Mouse (Mus musculus): ENCODE results near the gene Tmem95. TPM values are rescaled to one million over a fixed set of nuclear protein-coding genes. Genes with fewer than 3 reads are reported as not detected.

The Tmem95 gene
- total RNA-seq, 2 experiments from 2014 or later, result not detected

GRCm38 (mm10) chr11:69884240-69884639 is 6.4 kb upstream of the Tmem95 start:
- TF ChIP-seq CTCF (IDR thresholded peaks at IDR 0.05), result no peak
- DNase-seq (ENCODE audit: extremely low spot score in 1 of 2, low spot score in 2 of 2), result no peak
- Histone ChIP-seq H3K27ac (no peak overlapping the region), H3K4me3 (no peak overlapping the region)
- intact Hi-C loops (cut with DNase I), result no loop called here

GRCm38 (mm10) chr11:69883527-69884151 is 5.8 kb upstream of the Tmem95 start:
- no peak for DNase-seq (ENCODE audit: extremely low spot score in 1 of 2, low spot score in 2 of 2)
- Histone ChIP-seq H3K27ac (no peak overlapping the region), H3K4me3 (no peak overlapping the region)
- intact Hi-C loops (cut with DNase I), result no loop called here
- no peak for TF ChIP-seq CTCF (IDR thresholded peaks at IDR 0.05)

GRCm38 (mm10) chr11:69883066-69883465 is 5.2 kb upstream of the Tmem95 start:
- no peak overlapping the region for H3K4me3 ChIP-seq
- H3K27ac ChIP-seq, result no peak overlapping the region
- intact Hi-C loops (cut with DNase I), result no loop called here
- peak; percentile 51 for TF ChIP-seq CTCF (IDR thresholded peaks at IDR 0.05)
- no peak for DNase-seq (ENCODE audit: extremely low spot score in 1 of 2, low spot score in 2 of 2)

GRCm38 (mm10) chr11:69881787-69882670 is 4.2 kb upstream of the Tmem95 start:
- Histone ChIP-seq H3K4me3 (peak overlapping the region; percentile 53), H3K27ac (peak overlapping the region; percentile 78)
- intact Hi-C loops (cut with DNase I), result loop anchor here (2.0 kb wide), 1 partner anchor 19 kb away; the partner anchor contains the start of genes 2810408A11Rik and Neurl4
- no peak for TF ChIP-seq CTCF (IDR thresholded peaks at IDR 0.05)
- no peak for DNase-seq (ENCODE audit: extremely low spot score in 1 of 2, low spot score in 2 of 2)

GRCm38 (mm10) chr11:69880853-69881603 is 3.2 kb upstream of the Tmem95 start, which contains the start of gene Kctd11:
Gene Kctd11, minus strand, starts transcription at chr11:69881406.
- intact Hi-C loops (cut with DNase I), result loop anchor here (2.0 kb wide), 1 partner anchor 20 kb away; the partner anchor contains the start of genes 2810408A11Rik and Neurl4
- peak; percentile 33 for TF ChIP-seq CTCF (IDR thresholded peaks at IDR 0.05)
- Histone ChIP-seq H3K4me3 (peak within 1 kb of the TSS; percentile 53), H3K27ac (peak within 1 kb of the TSS; percentile 78)
- peak; percentile 72 to 73 for DNase-seq (ENCODE audit: extremely low spot score in 1 of 2, low spot score in 2 of 2)

GRCm38 (mm10) chr11:69880506-69880852 is 2.7 kb upstream of the Tmem95 start:
- Histone ChIP-seq H3K4me3 (peak overlapping the region; percentile 53), H3K27ac (peak overlapping the region; percentile 78)
- peak in 1 of 2 experiments; percentile 28 for DNase-seq (ENCODE audit: extremely low spot score in 1 of 2, low spot score in 2 of 2)
- peak; percentile 72 for TF ChIP-seq CTCF (IDR thresholded peaks at IDR 0.05)
- intact Hi-C loops (cut with DNase I), result loop anchor here (2.0 kb wide), 1 partner anchor 20 kb away; the partner anchor contains the start of genes 2810408A11Rik and Neurl4

- no peak for DNase-seq (ENCODE audit: extremely low spot score in 1 of 2, low spot score in 2 of 2)
- H3K4me3 ChIP-seq, result peak overlapping the region; percentile 53
These were observed 1.9 kb upstream of the Tmem95 start for GRCm38 (mm10) chr11:69879711-69880110.

GRCm38 (mm10) chr11:69878952-69879351 is 1.1 kb upstream of the Tmem95 start:
- intact Hi-C loops (cut with DNase I), result loop anchor here (5.0 kb wide), 2 partner anchors 77 to 122 kb away; partner anchors contain the start of genes Fgf11 and Polr2a
- no peak overlapping the region for H3K4me3 ChIP-seq
- H3K27ac ChIP-seq, result no peak overlapping the region
- no peak for DNase-seq (ENCODE audit: extremely low spot score in 1 of 2, low spot score in 2 of 2)
- no peak for TF ChIP-seq CTCF (IDR thresholded peaks at IDR 0.05)

More at GRCm38 (mm10) chr11:69879711-69880110, 1.9 kb upstream of the Tmem95 start:
- intact Hi-C loops (cut with DNase I), result loop anchor here (2.0 to 5.0 kb wide), 3 partner anchors 21 to 122 kb away; partner anchors contain the start of genes 2810408A11Rik, Fgf11, Neurl4 and Polr2a
- no peak overlapping the region for H3K27ac ChIP-seq
- no peak for TF ChIP-seq CTCF (IDR thresholded peaks at IDR 0.05)

GRCm38 (mm10) chr11:69878399-69878798 is 581 bp upstream of the Tmem95 start:
- no peak overlapping the region for H3K4me3 ChIP-seq
- no peak for TF ChIP-seq CTCF (IDR thresholded peaks at IDR 0.05)
- no peak overlapping the region for H3K27ac ChIP-seq
- intact Hi-C loops (cut with DNase I), result loop anchor here (5.0 kb wide), 2 partner anchors 76 to 121 kb away; partner anchors contain the start of genes Fgf11 and Polr2a
- no peak for DNase-seq (ENCODE audit: extremely low spot score in 1 of 2, low spot score in 2 of 2)

- no peak overlapping the region for H3K4me3 ChIP-seq
- TF ChIP-seq CTCF (IDR thresholded peaks at IDR 0.05), result peak; percentile 82
- DNase-seq (ENCODE audit: extremely low spot score in 1 of 2, low spot score in 2 of 2), result peak; percentile 69 to 77
- intact Hi-C loops (cut with DNase I), result loop anchor here (2.0 to 5.0 kb wide), 4 partner anchors 40 to 194 kb away; partner anchors contain the start of genes Fgf11, Nlgn2, Polr2a and Senp3
- H3K27ac ChIP-seq, result no peak overlapping the region; the same call in 1 of the 2 replicates
These were observed 951 bp downstream of the Tmem95 start for GRCm38 (mm10) chr11:69876867-69877266.

- no peak for DNase-seq (ENCODE audit: extremely low spot score in 1 of 2, low spot score in 2 of 2)
These were observed 1.6 kb downstream of the Tmem95 start for GRCm38 (mm10) chr11:69876186-69876585.

More at GRCm38 (mm10) chr11:69876186-69876585, 1.6 kb downstream of the Tmem95 start:
- intact Hi-C loops (cut with DNase I), result loop anchor here (2.0 to 5.0 kb wide), 4 partner anchors 39 to 193 kb away; partner anchors contain the start of genes Fgf11, Nlgn2, Polr2a and Senp3
- Histone ChIP-seq H3K4me3 (no peak overlapping the region), H3K27ac (peak overlapping the region; percentile 24; the same call in 1 of the 2 replicates)
- no peak for TF ChIP-seq CTCF (IDR thresholded peaks at IDR 0.05)

Data from left cerebral cortex, adult 2 months (tissue).